Mouse (Mus musculus): ENCODE results near the gene Abcc12. TPM values are rescaled to one million over a fixed set of nuclear protein-coding genes. Genes with fewer than 3 reads are reported as not detected.

The Abcc12 gene
- polyA plus RNA-seq, 1 experiment from 2014 or later = 0.11 TPM

DNA sequence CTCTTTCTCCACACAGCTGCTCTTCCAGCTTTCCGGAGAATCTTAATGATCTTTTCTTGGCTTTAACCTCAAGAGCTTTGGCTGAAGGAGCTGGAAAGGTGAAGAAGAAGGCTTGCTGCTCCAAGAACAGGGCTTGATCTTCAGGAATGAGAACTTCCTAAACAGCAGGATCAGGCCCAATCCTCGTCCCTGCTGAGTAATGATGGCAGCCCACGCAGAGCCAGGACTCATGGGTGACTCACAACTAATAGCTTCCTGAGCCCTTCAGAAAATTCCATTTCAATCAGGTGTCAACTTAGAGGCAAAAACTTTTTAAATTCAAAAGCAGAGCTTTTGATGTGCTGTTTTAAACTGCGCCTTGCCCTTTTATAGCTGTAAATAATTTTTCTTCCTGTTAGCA, 135.0 kb downstream of the Abcc12 start:
- no peak overlapping the region for H3K4me2 ChIP-seq (ENCODE audit: low read depth, low read length, severe bottlenecking)
- no peak for DNase-seq (ENCODE audit: low spot score)
- no peak overlapping the region for H3K9ac ChIP-seq (ENCODE audit: low read length)
- no peaks in the 10 kb centered on the region for H3K4me1 ChIP-seq (replicated peaks; ENCODE audit: control insufficient read depth, insufficient read depth, low read length)
- no peak overlapping the region for H3K27ac ChIP-seq (ENCODE audit: low read depth, low read length)
- no peak for ATAC-seq (replicated peaks; ENCODE audit: low FRiP score)
- H3K27me3 ChIP-seq (ENCODE audit: control insufficient read depth, insufficient read depth, low read length) = no peaks in the 10 kb centered on the region
- no peaks in the 10 kb centered on the region for H3K9me3 ChIP-seq (ENCODE audit: control insufficient read depth, low read length)
- 91% methylated on average over 4 of the region's 4 CpGs for WGBS
- no peak overlapping the region for H3K4me3 ChIP-seq (ENCODE audit: low read depth, low read length)
- H3K36me3 ChIP-seq (ENCODE audit: control insufficient read depth, insufficient read depth, low read length) = no peaks in the 10 kb centered on the region

DNA sequence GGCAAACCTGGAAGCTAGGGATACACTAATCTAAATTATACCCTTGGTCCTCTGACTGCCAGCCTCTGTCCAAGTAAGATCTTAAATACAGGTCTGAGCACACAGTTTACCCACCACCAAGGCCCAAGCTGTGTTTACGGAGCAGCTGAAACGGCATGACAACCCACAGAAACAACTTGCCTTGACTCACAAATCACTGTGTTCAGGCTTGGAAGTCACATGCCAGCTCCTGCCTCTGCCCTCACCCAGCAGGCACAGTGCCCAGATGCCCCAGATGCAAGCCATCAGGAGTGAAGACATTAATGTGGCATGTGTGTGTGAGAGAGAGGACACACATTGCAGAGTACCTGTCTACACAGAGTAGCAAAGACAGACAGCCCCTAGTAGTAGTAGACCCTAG, 136.7 kb downstream of the Abcc12 start:
- no peak overlapping the region for H3K4me2 ChIP-seq (ENCODE audit: low read depth, low read length, severe bottlenecking)
- H3K27ac ChIP-seq (ENCODE audit: low read depth, low read length) = no peak overlapping the region
- H3K27me3 ChIP-seq (ENCODE audit: control insufficient read depth, insufficient read depth, low read length) = no peaks in the 10 kb centered on the region
- ATAC-seq (replicated peaks; ENCODE audit: low FRiP score) (no peak), DNase-seq (ENCODE audit: low spot score) (no peak)
- no peak overlapping the region for H3K9ac ChIP-seq (ENCODE audit: low read length)
- H3K36me3 ChIP-seq (ENCODE audit: control insufficient read depth, insufficient read depth, low read length) = no peaks in the 10 kb centered on the region
- H3K4me1 ChIP-seq (replicated peaks; ENCODE audit: control insufficient read depth, insufficient read depth, low read length) = peaks cover 8% of the 10 kb centered on the region
- no peaks in the 10 kb centered on the region for H3K9me3 ChIP-seq (ENCODE audit: control insufficient read depth, low read length)
- WGBS = 96% methylated on average over 2 of the region's 2 CpGs
- H3K4me3 ChIP-seq (ENCODE audit: low read depth, low read length) = no peak overlapping the region

DNA sequence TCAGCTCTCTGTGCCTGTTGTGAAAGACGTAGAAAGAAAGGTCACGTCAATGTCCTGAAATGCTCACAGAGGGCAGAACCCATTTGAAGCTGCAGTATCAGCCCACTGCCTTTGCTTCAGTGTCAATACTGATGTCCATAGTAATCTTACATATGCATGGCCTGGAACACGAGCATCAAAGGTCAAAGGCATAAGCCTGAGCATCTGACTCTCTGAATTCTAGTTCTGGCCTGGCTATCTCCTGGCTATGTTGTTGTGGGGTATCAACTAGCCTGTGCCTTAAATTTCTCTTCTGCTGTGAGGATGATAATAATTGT, 141.5 kb downstream of the Abcc12 start:
- ATAC-seq (replicated peaks; ENCODE audit: low FRiP score) (no peak; the same call in 1 of the 2 replicates), DNase-seq (ENCODE audit: low spot score) (no peak)
- H3K4me2 ChIP-seq (ENCODE audit: low read depth, low read length, severe bottlenecking) = no peak overlapping the region
- H3K4me1 ChIP-seq (replicated peaks; ENCODE audit: control insufficient read depth, insufficient read depth, low read length) = peaks cover 15% of the 10 kb centered on the region
- peak overlapping the region; percentile 66 for H3K27ac ChIP-seq (ENCODE audit: low read depth, low read length)
- H3K36me3 ChIP-seq (ENCODE audit: control insufficient read depth, insufficient read depth, low read length) = no peaks in the 10 kb centered on the region
- 21% methylated on average over 3 of the region's 3 CpGs for WGBS
- H3K27me3 ChIP-seq (ENCODE audit: control insufficient read depth, insufficient read depth, low read length) = no peaks in the 10 kb centered on the region
- no peak overlapping the region for H3K9ac ChIP-seq (ENCODE audit: low read length)
- H3K4me3 ChIP-seq (ENCODE audit: low read depth, low read length) = no peak overlapping the region
- H3K9me3 ChIP-seq (ENCODE audit: control insufficient read depth, low read length) = no peaks in the 10 kb centered on the region

DNA sequence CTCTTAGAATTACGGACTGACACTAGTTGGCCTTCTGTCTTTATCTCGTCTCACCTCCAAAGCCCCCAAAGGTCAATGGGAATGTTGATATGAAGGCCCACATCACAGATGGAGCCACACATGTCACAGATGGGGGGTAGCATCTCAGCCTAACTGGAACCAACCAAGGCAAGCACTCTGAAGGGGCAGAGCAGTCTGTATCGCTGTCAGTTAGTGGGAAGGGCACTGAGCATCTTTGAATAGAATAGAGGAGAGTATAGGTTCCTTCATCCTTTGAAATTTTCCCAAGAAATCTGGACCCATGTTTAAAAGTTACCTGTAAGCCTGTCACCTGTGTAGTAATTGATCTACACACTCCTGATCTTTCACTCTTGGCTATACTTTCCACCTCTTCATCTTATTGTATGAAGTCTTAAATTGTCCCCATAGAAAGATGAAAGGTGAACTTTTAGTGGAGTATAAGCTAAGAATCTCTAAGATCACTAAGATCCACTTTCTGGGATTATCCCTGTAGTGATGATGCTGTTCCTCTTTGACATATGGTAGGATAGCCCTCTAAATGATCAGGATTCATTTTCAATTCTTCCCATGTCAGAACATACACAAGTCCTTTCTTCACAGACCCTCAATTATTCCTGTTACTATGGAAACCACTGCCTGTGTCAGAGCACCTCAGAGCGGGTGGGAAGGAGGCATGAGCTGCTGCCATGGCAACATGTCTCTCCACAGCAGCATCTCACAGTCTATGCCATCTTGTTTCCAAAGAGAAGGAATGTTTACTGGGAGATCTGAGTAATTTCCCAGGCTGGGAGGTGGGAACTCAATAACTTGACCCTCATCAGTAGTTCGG, 142.1 kb downstream of the Abcc12 start:
- Histone ChIP-seq H3K9ac (ENCODE audit: low read length) (no peak overlapping the region), H3K36me3 (ENCODE audit: control insufficient read depth, insufficient read depth, low read length) (no peaks in the 10 kb centered on the region), H3K4me1 (replicated peaks; ENCODE audit: control insufficient read depth, insufficient read depth, low read length) (peaks cover 15% of the 10 kb centered on the region), H3K4me3 (ENCODE audit: low read depth, low read length) (no peak overlapping the region), H3K4me2 (ENCODE audit: low read depth, low read length, severe bottlenecking) (no peak overlapping the region), H3K27me3 (ENCODE audit: control insufficient read depth, insufficient read depth, low read length) (no peaks in the 10 kb centered on the region), H3K27ac (ENCODE audit: low read depth, low read length) (peak overlapping the region; percentile 66), H3K9me3 (ENCODE audit: control insufficient read depth, low read length) (no peaks in the 10 kb centered on the region)
- ATAC-seq (replicated peaks; ENCODE audit: low FRiP score) (peak; percentile 98), DNase-seq (ENCODE audit: low spot score) (peak; percentile 76)
- 50% methylated on average over 5 of the region's 5 CpGs for WGBS

DNA sequence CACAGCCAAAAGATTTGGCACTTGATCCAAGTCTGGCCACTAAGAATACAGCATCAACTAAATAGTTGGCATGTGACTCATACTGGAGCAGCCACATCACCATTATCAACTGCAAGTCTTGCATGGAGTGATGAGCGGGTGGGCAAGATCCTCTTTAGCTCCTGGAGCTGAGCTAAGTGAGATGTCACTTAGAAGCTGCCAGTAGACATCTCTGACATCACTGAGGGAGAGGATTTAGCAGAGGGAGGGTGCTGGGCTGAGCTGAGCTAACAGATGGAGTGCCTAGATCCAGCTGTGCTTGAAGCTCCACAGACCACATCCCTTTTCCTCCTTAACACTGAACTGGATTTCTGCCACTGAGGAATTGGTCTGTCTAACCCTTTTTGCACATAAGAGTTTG, 143.1 kb downstream of the Abcc12 start:
- no peak overlapping the region for H3K4me2 ChIP-seq (ENCODE audit: low read depth, low read length, severe bottlenecking)
- H3K9ac ChIP-seq (ENCODE audit: low read length) = no peak overlapping the region
- peaks cover 15% of the 10 kb centered on the region for H3K4me1 ChIP-seq (replicated peaks; ENCODE audit: control insufficient read depth, insufficient read depth, low read length)
- DNase-seq (ENCODE audit: low spot score) (no peak), ATAC-seq (replicated peaks; ENCODE audit: low FRiP score) (no peak)
- H3K9me3 ChIP-seq (ENCODE audit: control insufficient read depth, low read length) = no peaks in the 10 kb centered on the region
- 85% methylated on average over 1 of the region's 1 CpGs for WGBS
- H3K27me3 ChIP-seq (ENCODE audit: control insufficient read depth, insufficient read depth, low read length) = no peaks in the 10 kb centered on the region
- H3K27ac ChIP-seq (ENCODE audit: low read depth, low read length) = no peak overlapping the region
- no peaks in the 10 kb centered on the region for H3K36me3 ChIP-seq (ENCODE audit: control insufficient read depth, insufficient read depth, low read length)
- no peak overlapping the region for H3K4me3 ChIP-seq (ENCODE audit: low read depth, low read length)

Small RNA genes within 50 kb of the gene (microRNA-seq; reads per million reads assigned to microRNA genes)
- gene Gm44348 (ENCODE audit: insufficient number of aligned reads) = not detected

Other genes starting within 250 kb of the Abcc12 start
- gene Lonp2, start 43.4 kb upstream of the Abcc12 start, polyA plus RNA-seq (2014; fragmentation: Nextera tagmentation; extraction: Ambion mirVana) = 55.5 and 57.1 TPM in 2 replicates
- gene Gm10638, start 165.0 kb upstream of the Abcc12 start, polyA plus RNA-seq (2014; fragmentation: Nextera tagmentation; extraction: Ambion mirVana) = 6.6 and 7.1 TPM in 2 replicates
- gene Siah1a, start 165.2 kb upstream of the Abcc12 start, polyA plus RNA-seq (2014; fragmentation: Nextera tagmentation; extraction: Ambion mirVana) = 71.2 and 72.5 TPM in 2 replicates